Mouse (Mus musculus) spleen, adult 2 months (tissue): ENCODE data around the gene Eme1.

Source experiments
- CTCF ChIP-seq: fragments of 200-500 bp; IDR thresholded peaks from 2 replicates; pipeline ENCODE4 v1.5.1; 2011; ENCODE audit warnings: mild to moderate bottlenecking, inconsistent platforms; ENCODE audit not compliant: insufficient read depth, insufficient read length, insufficient replicate concordance; ENCODE audit errors: extremely low read depth
- POLR2A ChIP-seq: fragments of 200-500 bp; IDR thresholded peaks from 2 replicates; pipeline ENCODE4 v1.6.1; 2011; ENCODE audit warnings: low read depth, low read length, inconsistent platforms

GRCm38 (mm10) chr11:94615494-94615893 is 38.3 kb downstream of the Eme1 start:
- no peak for TF ChIP-seq CTCF
- TF ChIP-seq POLR2A, result no peak
